Mouse (Mus musculus) embryonic facial prominence, embryonic 13.5 days (tissue): ENCODE results near the gene Cers5. TPM values are rescaled to one million over a fixed set of nuclear protein-coding genes. Genes with fewer than 3 reads are reported as not detected.
A peak's percentile ranks its signal among the peaks of the same experiment; 100 is the strongest.
"Not testable (repeated sequence)": the region's sequence is repeated elsewhere in the genome, so short reads cannot be mapped to it uniquely, and the experiment has no call there.

Experiments
- ATAC-seq: fragments of 200-750 bp; cut with Nextera tagmentation; 2 replicates; pipeline ENCODE4 v1.8.0; 2017; ENCODE audit warnings: low read depth; ENCODE audit not compliant: insufficient number of reproducible peaks, insufficient read depth, low FRiP score, low TSS enrichment
- H3K27ac ChIP-seq: fragments of 300-500 bp; sonication (generic); 2 replicates; pipeline ENCODE4 v1.5.1; 2015; ENCODE audit warnings: moderate library complexity, mild to moderate bottlenecking, inconsistent platforms
- H3K27me3 ChIP-seq: fragments of 300-500 bp; sonication (generic); 2 replicates; pipeline ENCODE4 v1.6.1; 2015; ENCODE audit warnings: mild to moderate bottlenecking, inconsistent platforms
- H3K36me3 ChIP-seq: fragments of 300-500 bp; sonication (generic); 2 replicates; pipeline ENCODE4 v1.6.1; 2015; ENCODE audit warnings: mild to moderate bottlenecking, inconsistent platforms
- H3K4me1 ChIP-seq: fragments of 300-500 bp; sonication (generic); 2 replicates; pipeline ENCODE4 v1.6.1; 2015; ENCODE audit warnings: inconsistent platforms
- H3K4me2 ChIP-seq: fragments of 300-500 bp; sonication (generic); 2 replicates; pipeline ENCODE4 v1.6.1; 2015; ENCODE audit warnings: moderate library complexity, mild to moderate bottlenecking, inconsistent platforms
- H3K4me3 ChIP-seq: fragments of 300-500 bp; sonication (generic); 2 replicates; pipeline ENCODE4 v1.5.1; 2015; ENCODE audit warnings: mild to moderate bottlenecking, inconsistent platforms
- H3K9ac ChIP-seq: fragments of 300-500 bp; sonication (generic); 2 replicates; pipeline ENCODE4 v1.6.1; 2015; ENCODE audit warnings: mild to moderate bottlenecking, inconsistent platforms
- H3K9me3 ChIP-seq: fragments of 300-500 bp; sonication (generic); 2 replicates; pipeline ENCODE4 v1.6.1; 2016; ENCODE audit warnings: inconsistent platforms
- WGBS: fragments of 180-500 bp; shearing (Covaris S2); methylation state at CpG from one replicate; pipeline ENCODE4 v1.1.7; 2015; ENCODE audit warnings: mixed read lengths; 5-methylcytosine and 5-hydroxymethylcytosine counted together
- polyA plus RNA-seq: library from polyadenylated mRNA; unstranded; fragments of >200 nt; fragmentation: Nextera tagmentation; extraction: Ambion mirVana; gene quantifications from 2 replicates; pipeline ENCODE4 v1.2.1, GENCODE M21; 2015

Gene Cers5
- polyA plus RNA-seq, result 70.8 and 71.5 TPM in 2 replicates

DNA sequence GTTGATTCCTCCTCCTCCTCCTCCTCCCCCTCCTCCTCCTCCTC is at the start of gene Cers5:
Cers5 (minus strand) TSS at position 5 of the 44 bp plus-strand sequence.
- peak within 1 kb of the TSS; percentile 96 for H3K27ac ChIP-seq
- peaks cover 15% of the 10 kb centered on the region for H3K4me1 ChIP-seq
- H3K36me3 ChIP-seq, H3K9me3 ChIP-seq, ATAC-seq, H3K27me3 ChIP-seq: not testable (repeated sequence)
- peak within 1 kb of the TSS; percentile 83 for H3K4me2 ChIP-seq
- peak within 1 kb of the TSS; percentile 78 for H3K4me3 ChIP-seq
- H3K9ac ChIP-seq, result peak within 1 kb of the TSS; percentile 90

- Histone ChIP-seq H3K4me3 (peak overlapping the region; percentile 71), H3K9me3 (peaks cover 4% of the 10 kb centered on the region; the same call in 1 of the 2 replicates), H3K4me1 (peaks cover 30% of the 10 kb centered on the region), H3K36me3 (peaks cover 17% of the 10 kb centered on the region), H3K9ac (peak overlapping the region; percentile 89), H3K27me3 (no peaks in the 10 kb centered on the region), H3K27ac (peak overlapping the region; percentile 100), H3K4me2 (peak overlapping the region; percentile 71)
- WGBS, result 6% methylated on average over 14 of the region's 14 CpGs
- ATAC-seq, result no peak
Measured at GRCm38 (mm10) chr15:99819621-99820279, 47.1 kb upstream of the Cers5 start.

DNA sequence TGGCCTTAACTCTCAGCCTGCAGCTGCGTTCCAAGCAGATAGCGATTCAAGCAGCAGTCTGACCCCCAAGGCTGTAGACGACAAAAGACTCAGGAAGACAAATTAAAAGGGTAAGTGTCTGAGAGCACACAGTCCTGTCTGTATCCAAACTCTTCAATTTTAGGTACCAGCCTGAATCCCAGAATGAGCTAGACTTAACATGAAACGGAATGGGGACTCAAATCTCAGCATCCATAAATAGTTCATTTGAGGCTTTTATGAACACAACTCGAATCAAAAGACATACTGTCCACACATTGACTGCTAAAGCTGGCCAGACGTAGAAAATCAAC is 46.4 kb upstream of the Cers5 start:
- peak overlapping the region; percentile 100 for H3K27ac ChIP-seq
- peaks cover 30% of the 10 kb centered on the region for H3K4me1 ChIP-seq
- ATAC-seq, result no peak
- H3K27me3 ChIP-seq, result no peaks in the 10 kb centered on the region
- H3K9me3 ChIP-seq, result peaks cover 4% of the 10 kb centered on the region; the same call in 1 of the 2 replicates
- H3K36me3 ChIP-seq, result peaks cover 18% of the 10 kb centered on the region
- H3K4me2 ChIP-seq, result peak overlapping the region; percentile 71
- H3K9ac ChIP-seq, result peak overlapping the region; percentile 89
- peak overlapping the region; percentile 71 for H3K4me3 ChIP-seq
- WGBS, result 3% methylated on average over 6 of the region's 6 CpGs

DNA sequence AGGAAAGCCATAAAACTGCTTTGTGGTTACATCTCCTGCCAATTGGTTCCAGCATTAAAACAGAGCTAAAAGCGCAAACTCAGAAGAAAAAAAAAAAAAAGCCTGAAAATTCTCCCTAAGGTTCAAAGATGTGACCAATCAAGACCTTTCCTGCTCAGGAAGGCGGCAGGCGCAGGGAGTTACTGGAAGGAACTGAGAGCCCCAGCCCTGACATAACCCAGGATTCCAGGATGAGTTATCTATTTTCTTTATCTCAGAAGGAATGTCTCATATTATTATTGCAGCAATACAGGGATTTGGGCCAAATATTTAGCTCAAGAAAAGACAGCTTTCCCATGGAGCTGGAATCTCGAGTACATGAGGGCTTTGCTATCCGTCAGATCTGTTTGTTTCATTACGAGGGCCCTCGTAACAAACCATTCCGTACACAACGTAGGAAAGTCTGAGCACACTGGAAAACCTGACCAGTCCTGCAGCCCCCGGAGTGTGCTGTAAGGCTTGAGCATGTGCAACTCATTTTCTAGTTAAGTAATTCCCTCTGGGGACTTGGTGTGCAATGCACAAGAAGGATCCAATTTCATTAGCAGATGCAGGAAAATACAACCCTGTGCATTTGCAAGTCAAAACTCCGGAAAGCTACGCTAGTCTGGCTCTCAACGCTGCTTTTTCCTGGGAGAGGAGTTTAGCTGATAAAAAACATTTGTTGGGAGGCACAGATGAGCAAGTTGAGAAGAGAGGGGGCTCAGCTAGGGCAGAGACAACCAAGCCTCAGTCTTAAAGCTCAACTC is 45.8 kb upstream of the Cers5 start:
- peak overlapping the region; percentile 100 for H3K27ac ChIP-seq
- peak overlapping the region; percentile 71 for H3K4me3 ChIP-seq
- peaks cover 23% of the 10 kb centered on the region for H3K36me3 ChIP-seq
- H3K9me3 ChIP-seq, result peaks cover 4% of the 10 kb centered on the region; the same call in 1 of the 2 replicates
- peak; percentile 83 for ATAC-seq
- WGBS, result 2% methylated on average over 13 of the region's 13 CpGs
- peak overlapping the region; percentile 71 for H3K4me2 ChIP-seq
- H3K27me3 ChIP-seq, result no peaks in the 10 kb centered on the region
- peaks cover 28% of the 10 kb centered on the region for H3K4me1 ChIP-seq
- H3K9ac ChIP-seq, result peak overlapping the region; percentile 89

DNA sequence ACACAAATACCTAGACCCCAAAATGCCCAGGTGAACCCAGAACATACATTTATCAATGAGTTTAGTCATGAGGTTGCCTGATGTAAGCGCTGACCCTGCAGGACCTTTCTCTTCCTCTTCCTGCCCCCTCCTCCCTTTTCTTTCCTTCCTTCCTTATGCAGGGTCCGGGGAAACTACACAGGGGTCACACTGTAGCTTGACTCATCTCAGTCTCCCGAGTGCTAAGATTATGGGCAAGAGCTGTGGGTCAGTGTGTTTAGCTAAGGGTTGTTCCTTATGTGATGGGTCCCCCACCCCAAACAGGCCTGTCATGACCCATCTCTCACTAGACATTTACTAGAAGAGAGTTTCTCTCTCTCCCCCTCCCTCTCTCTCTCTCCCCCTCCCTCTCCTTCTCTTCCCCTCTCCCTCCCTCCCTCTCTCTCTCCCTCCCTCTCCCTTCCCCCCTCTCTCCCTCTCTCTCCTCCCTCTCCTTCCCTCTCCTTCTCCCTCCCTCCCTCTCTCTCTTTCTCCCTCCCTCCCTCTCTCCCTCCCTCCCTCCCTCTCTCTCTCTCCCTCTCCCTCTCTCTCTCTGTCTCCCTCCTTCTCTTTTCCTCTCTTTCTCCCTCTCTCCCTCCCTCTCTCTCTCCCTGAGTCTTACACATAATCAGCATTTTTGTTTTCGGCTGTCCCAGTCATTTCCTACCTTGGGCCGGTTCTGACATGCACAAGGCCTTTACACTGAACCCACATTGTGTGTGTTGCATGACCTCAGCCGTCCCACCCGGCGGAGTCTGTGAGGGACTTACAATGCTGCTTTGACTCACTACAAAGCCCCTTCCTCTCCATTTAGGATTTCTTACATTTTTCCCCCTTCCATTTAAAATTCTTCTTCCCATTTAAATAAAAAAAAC is 44.9 kb upstream of the Cers5 start:
- WGBS, result 12% methylated on average over 8 of the region's 8 CpGs
- H3K27me3 ChIP-seq, result no peaks in the 10 kb centered on the region
- peaks cover 4% of the 10 kb centered on the region; the same call in 1 of the 2 replicates for H3K9me3 ChIP-seq
- peak overlapping the region; percentile 100 for H3K27ac ChIP-seq
- no peak for ATAC-seq
- H3K4me3 ChIP-seq, result peak overlapping the region; percentile 71
- peak overlapping the region; percentile 89 for H3K9ac ChIP-seq
- H3K4me1 ChIP-seq, result peaks cover 25% of the 10 kb centered on the region
- H3K36me3 ChIP-seq, result peaks cover 26% of the 10 kb centered on the region
- H3K4me2 ChIP-seq, result peak overlapping the region; percentile 71

DNA sequence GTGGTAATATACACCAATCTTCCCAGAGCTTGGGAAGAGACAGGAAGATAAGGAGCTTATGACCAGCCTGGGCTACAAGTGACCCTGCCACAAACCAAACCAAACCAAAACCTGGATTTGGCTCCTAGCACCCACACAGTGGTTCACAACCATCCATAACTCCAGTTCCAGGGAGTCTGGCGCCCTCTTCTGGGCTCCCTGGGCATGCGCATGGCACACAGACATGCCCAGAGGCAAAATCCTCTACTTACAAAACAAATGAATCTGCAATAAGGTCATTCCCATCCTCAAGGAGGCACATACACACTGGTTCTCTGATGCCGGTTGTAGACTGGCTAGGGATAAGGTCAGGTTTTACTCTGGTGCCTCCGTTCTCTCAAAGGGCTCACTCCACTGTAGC is 43.3 kb upstream of the Cers5 start:
- H3K4me2 ChIP-seq, result no peak overlapping the region
- 93% methylated on average over 4 of the region's 4 CpGs for WGBS

DNA sequence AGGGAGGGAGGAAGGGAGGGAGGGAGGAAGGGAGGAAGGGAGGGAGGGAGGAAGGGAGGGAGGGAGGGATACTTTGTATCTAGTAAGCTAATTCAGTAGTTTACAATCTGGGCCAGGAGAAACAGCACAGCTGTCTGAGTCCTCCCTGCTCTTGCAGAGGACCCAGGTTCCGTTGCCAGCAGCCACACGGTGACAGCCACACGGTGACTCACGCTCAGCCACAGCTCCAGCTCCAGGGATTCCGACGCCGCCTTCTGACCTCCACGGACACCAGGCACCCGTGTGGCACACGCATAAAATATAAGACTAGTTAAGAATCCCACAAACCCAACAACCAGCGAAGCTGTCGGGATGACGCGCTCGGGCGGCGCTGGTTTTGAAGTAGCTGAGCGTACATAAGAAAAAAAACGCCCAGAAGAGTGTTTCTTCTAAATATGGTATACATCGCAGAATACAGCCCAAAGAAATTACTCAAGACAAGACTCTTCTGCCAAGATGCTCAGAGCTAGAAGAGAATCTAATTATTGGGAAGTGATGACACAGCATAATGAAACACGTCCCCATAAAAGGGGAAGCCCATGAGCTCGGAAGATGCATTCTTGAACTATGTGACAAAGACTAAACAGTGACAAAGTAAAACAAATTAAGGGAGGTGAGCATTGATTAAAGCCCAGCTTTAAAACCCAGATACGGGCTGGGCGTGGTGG is 42.0 kb upstream of the Cers5 start:
- Histone ChIP-seq H3K27me3 (no peaks in the 10 kb centered on the region), H3K4me1 (peaks cover 31% of the 10 kb centered on the region), H3K27ac (no peak overlapping the region), H3K36me3 (peaks cover 26% of the 10 kb centered on the region), H3K9ac (no peak overlapping the region), H3K4me2 (no peak overlapping the region), H3K9me3 (peaks cover 4% of the 10 kb centered on the region; the same call in 1 of the 2 replicates), H3K4me3 (no peak overlapping the region)
- 89% methylated on average over 24 of the region's 24 CpGs for WGBS
- ATAC-seq, result no peak

More for the DNA sequence above, 43.3 kb upstream of the Cers5 start:
- Histone ChIP-seq H3K27ac (no peak overlapping the region), H3K4me3 (no peak overlapping the region), H3K36me3 (peaks cover 26% of the 10 kb centered on the region), H3K4me1 (peaks cover 36% of the 10 kb centered on the region), H3K27me3 (no peaks in the 10 kb centered on the region), H3K9me3 (peaks cover 4% of the 10 kb centered on the region; the same call in 1 of the 2 replicates), H3K9ac (no peak overlapping the region)
- no peak for ATAC-seq

DNA sequence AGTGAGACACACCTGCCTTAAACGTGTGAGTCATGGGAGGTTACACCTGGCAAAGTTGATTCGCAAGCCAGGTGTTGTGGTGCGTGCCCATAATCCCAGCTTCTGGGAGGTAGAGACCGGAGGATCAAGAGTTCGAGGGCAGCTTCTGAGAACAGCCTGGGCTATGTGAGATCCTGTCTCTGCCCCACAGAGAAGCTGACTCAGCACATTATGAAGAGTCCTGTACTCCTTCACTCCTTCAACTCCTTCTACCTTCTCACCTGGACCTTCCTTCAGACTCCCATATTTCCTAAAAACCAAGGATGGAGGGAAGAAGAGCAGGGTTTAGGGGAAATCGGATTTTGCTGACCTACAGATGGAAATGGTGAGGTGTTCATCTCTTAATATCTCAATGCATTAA is 41.0 kb upstream of the Cers5 start:
- Histone ChIP-seq H3K27me3 (no peaks in the 10 kb centered on the region), H3K4me3 (no peak overlapping the region), H3K9ac (no peak overlapping the region), H3K9me3 (peaks cover 4% of the 10 kb centered on the region; the same call in 1 of the 2 replicates), H3K36me3 (peaks cover 26% of the 10 kb centered on the region), H3K4me2 (no peak overlapping the region), H3K27ac (no peak overlapping the region), H3K4me1 (peaks cover 38% of the 10 kb centered on the region)
- WGBS, result 97% methylated on average over 6 of the region's 6 CpGs
- no peak for ATAC-seq

- no peak for ATAC-seq
- Histone ChIP-seq H3K27me3 (no peaks in the 10 kb centered on the region), H3K9me3 (peaks cover 4% of the 10 kb centered on the region; the same call in 1 of the 2 replicates), H3K4me2 (no peak overlapping the region), H3K9ac (no peak overlapping the region), H3K36me3 (peaks cover 31% of the 10 kb centered on the region), H3K27ac (0 out of 2 replicates have a peak overlapping the region, but pooled peaks have one; percentile 2), H3K4me3 (no peak overlapping the region), H3K4me1 (peaks cover 46% of the 10 kb centered on the region)
- WGBS, result 63% methylated on average over 7 of the region's 7 CpGs
Measured at GRCm38 (mm10) chr15:99812097-99812496, 39.4 kb upstream of the Cers5 start.

GRCm38 (mm10) chr15:99807776-99808735 is 35.4 kb upstream of the Cers5 start:
- no peak overlapping the region for H3K4me2 ChIP-seq
- 48% methylated on average over 21 of the region's 21 CpGs for WGBS

More at GRCm38 (mm10) chr15:99807776-99808735, 35.4 kb upstream of the Cers5 start:
- H3K4me3 ChIP-seq, result no peak overlapping the region
- H3K4me1 ChIP-seq, result peaks cover 46% of the 10 kb centered on the region
- peaks cover 40% of the 10 kb centered on the region for H3K36me3 ChIP-seq
- H3K27me3 ChIP-seq, result no peaks in the 10 kb centered on the region
- H3K27ac ChIP-seq, result peak overlapping the region; percentile 45; the same call in 1 of the 2 replicates
- no peaks in the 10 kb centered on the region for H3K9me3 ChIP-seq
- H3K9ac ChIP-seq, result no peak overlapping the region
- ATAC-seq, result no peak
